In the genomic region with DNA sequence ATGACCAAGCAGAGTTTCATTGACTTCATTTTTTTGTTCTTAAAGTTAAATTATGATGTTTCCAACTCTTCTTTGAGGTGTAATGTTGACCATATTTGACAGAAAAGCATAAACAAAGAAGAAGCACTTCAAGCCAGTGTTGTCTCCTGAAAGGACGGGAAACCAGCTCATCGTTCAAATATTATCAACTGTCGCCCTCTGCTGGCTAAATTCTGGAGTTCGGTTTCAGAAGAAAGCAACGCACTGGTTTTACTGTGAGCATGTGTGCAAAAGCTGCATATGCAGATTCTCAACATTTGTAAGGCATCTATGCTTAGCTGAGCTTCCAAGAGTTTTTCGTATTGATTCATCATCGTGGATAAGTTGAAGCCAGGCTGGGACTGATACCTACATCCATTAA, we compare ENCODE assay signal across 8 mouse cellular contexts.
DNase-seq lines count a peak whose midpoint lies in the region; ATAC-seq lines count a peak whose summit lies in the region.

No protein-coding gene starts in this region.

- DNase-seq in 3134 (ENCODE audit: extremely low read depth, insufficient read length, low spot score) (peak; percentile 7), adipocyte (ENCODE audit: low spot score) (peak; percentile 94)
- DNase-seq in gastrocnemius, postnatal 25 days = peak; percentile 29
- peak; percentile 85 for DNase-seq in limb, embryonic 11.5 days (ENCODE audit: low spot score)
- DNase-seq in naive thymus-derived CD4-positive, alpha-beta T cell, adult 2 months (ENCODE audit: low read depth) = peak; percentile 3
- DNase-seq in testis, postnatal 10 days (ENCODE audit: low spot score) = peak; percentile 83

- H3K27me3 ChIP-seq in kidney, embryonic 15.5 days = no peaks in the 10 kb centered on the region
- no peaks in the 10 kb centered on the region for H3K27me3 ChIP-seq in limb, embryonic 11.5 days (ENCODE audit: control insufficient read depth, insufficient read depth, low read length)

- ATAC-seq in common myeloid progenitor, adult 5-6 weeks (replicated peaks; ENCODE audit: low read depth, poor library complexity, severe bottlenecking) = peak; percentile 90
- ATAC-seq in kidney, embryonic 15.5 days (replicated peaks; ENCODE audit: low FRiP score) = peak; percentile 69; the same call in 1 of the 2 replicates
- no peak for ATAC-seq in limb, embryonic 11.5 days (ENCODE audit: insufficient number of reproducible peaks, low FRiP score, low TSS enrichment, low read depth)

- no peak overlapping the region for H3K9ac ChIP-seq in kidney, embryonic 15.5 days
- H3K9ac ChIP-seq in limb, embryonic 11.5 days (ENCODE audit: low read length) = no peak overlapping the region

- no peaks in the 10 kb centered on the region for H3K4me1 ChIP-seq in kidney, embryonic 15.5 days
- 0 out of 2 replicates have a peak, but pooled peaks cover 3% of the 10 kb centered on the region for H3K4me1 ChIP-seq in limb, embryonic 11.5 days (ENCODE audit: control insufficient read depth, insufficient read depth, low read length)

- no peak overlapping the region for H3K4me3 ChIP-seq in kidney, embryonic 15.5 days (replicated peaks)
- H3K4me3 ChIP-seq in limb, embryonic 11.5 days (ENCODE audit: low read depth, low read length) = no peak overlapping the region

- no peaks in the 10 kb centered on the region for H3K9me3 ChIP-seq in kidney, embryonic 15.5 days (replicated peaks)
- no peaks in the 10 kb centered on the region for H3K9me3 ChIP-seq in limb, embryonic 11.5 days (ENCODE audit: control insufficient read depth, low read length)

- H3K4me2 ChIP-seq in kidney, embryonic 15.5 days = no peak overlapping the region
- no peak overlapping the region for H3K4me2 ChIP-seq in limb, embryonic 11.5 days (ENCODE audit: low read depth, severe bottlenecking)

- no peaks in the 10 kb centered on the region for H3K36me3 ChIP-seq in kidney, embryonic 15.5 days
- H3K36me3 ChIP-seq in limb, embryonic 11.5 days (ENCODE audit: control insufficient read depth, insufficient read depth, low read length) = no peaks in the 10 kb centered on the region

- 4% methylated on average over 7 of the region's 7 CpGs for WGBS in kidney, embryonic 15.5 days
- 6% methylated on average over 7 of the region's 7 CpGs for WGBS in limb, embryonic 11.5 days

- H3K27ac ChIP-seq in kidney, embryonic 15.5 days = no peak overlapping the region
- H3K27ac ChIP-seq in limb, embryonic 11.5 days (replicated peaks; ENCODE audit: low read depth, low read length) = no peak overlapping the region

Comparison
In these comparisons a context has a peak if more than half of its experiments do, and no peak if none do; other contexts are left out.
1. DNase-seq: peak in every context shown above with its lines; median percentile 94 in adipocyte; 85 in limb, embryonic 11.5 days; 83 in testis, postnatal 10 days; 29 in gastrocnemius, postnatal 25 days; 7 in 3134; 3 in naive thymus-derived CD4-positive, alpha-beta T cell, adult 2 months.